Mouse (Mus musculus) midbrain, postnatal 0 days (tissue): Measurements from ENCODE around the gene Pip5k1a. TPM values are rescaled to one million over a fixed set of nuclear protein-coding genes. Genes with fewer than 3 reads are reported as not detected.

Experiments used
- ATAC-seq: fragments of 200-750 bp; cut with Nextera tagmentation; 2 replicates; pipeline ENCODE4 v1.8.0; 2017; ENCODE audit warnings: moderate number of reproducible peaks, mild to moderate bottlenecking, moderate TSS enrichment, moderate library complexity; ENCODE audit not compliant: low FRiP score
- DNase-seq: peaks from one replicate; pipeline ENCODE4 v3.0.0-alpha.2; 2015; ENCODE audit warnings: low spot score
- H3K27ac ChIP-seq: fragments of 300-500 bp; sonication (generic); 2 replicates; pipeline ENCODE4 v1.5.1; 2014; ENCODE audit warnings: low read depth, mild to moderate bottlenecking, low read length, mixed read lengths
- H3K27me3 ChIP-seq: fragments of 300-500 bp; sonication (generic); 2 replicates; pipeline ENCODE4 v1.6.1; 2014; ENCODE audit warnings: low read length, control low read depth, mixed read lengths; ENCODE audit not compliant: insufficient read depth
- H3K36me3 ChIP-seq: fragments of 300-500 bp; sonication (generic); 2 replicates; pipeline ENCODE4 v1.6.1; 2014; ENCODE audit warnings: low read length, control low read depth, mixed read lengths; ENCODE audit not compliant: insufficient read depth
- H3K4me1 ChIP-seq: fragments of 300-500 bp; sonication (generic); 2 replicates; pipeline ENCODE4 v1.6.1; 2014; ENCODE audit warnings: mild to moderate bottlenecking, control low read depth, antibody characterized with exemption, low read length, mixed read lengths; ENCODE audit not compliant: insufficient read depth
- H3K4me2 ChIP-seq: fragments of 300-500 bp; sonication (generic); 2 replicates; pipeline ENCODE4 v1.6.1; 2014; ENCODE audit warnings: low read depth, mild to moderate bottlenecking, low read length, mixed read lengths; ENCODE audit not compliant: poor library complexity, severe bottlenecking
- H3K4me3 ChIP-seq: fragments of 300-500 bp; sonication (generic); 2 replicates; pipeline ENCODE4 v1.5.1; 2014; ENCODE audit warnings: low read depth, mild to moderate bottlenecking, low read length, moderate library complexity
- H3K9ac ChIP-seq: fragments of 300-500 bp; sonication (generic); replicated peaks from 2 replicates; pipeline ENCODE4 v1.6.1; 2014; ENCODE audit warnings: mild to moderate bottlenecking, low read length, moderate library complexity, mixed read lengths; ENCODE audit not compliant: poor library complexity, severe bottlenecking
- H3K9me3 ChIP-seq: fragments of 300-500 bp; sonication (generic); 2 replicates; pipeline ENCODE4 v1.6.1; 2016; ENCODE audit warnings: low read length, control low read depth
- CTCF ChIP-seq: IDR thresholded peaks from 2 replicates; pipeline ENCODE4 v1.5.1; 2016; ENCODE audit warnings: antibody characterized with exemption, mild to moderate bottlenecking
- WGBS: fragments of 180-500 bp; shearing (Covaris S2); extraction: QIAGEN DNeasy Blood & Tissue Kit; methylation state at CpG from one replicate; pipeline ENCODE4 v1.1.7; 2014; 5-methylcytosine and 5-hydroxymethylcytosine counted together
- polyA plus RNA-seq: library from polyadenylated mRNA; unstranded; fragments of >200 nt; fragmentation: Nextera tagmentation; extraction: Ambion mirVana; gene quantifications from 2 replicates; pipeline ENCODE4 v1.2.1, GENCODE M21; 2015
- total RNA-seq: library from RNA; depleted of rRNA; stranded (reverse); fragments of >200 nt; gene quantifications from 2 replicates; pipeline ENCODE4 v1.2.3, GENCODE M21; 2014

Gene Pip5k1a
- total and polyA plus RNA-seq, 2 experiments from 2014 or later, result 13.3 to 20.1 TPM

DNA sequence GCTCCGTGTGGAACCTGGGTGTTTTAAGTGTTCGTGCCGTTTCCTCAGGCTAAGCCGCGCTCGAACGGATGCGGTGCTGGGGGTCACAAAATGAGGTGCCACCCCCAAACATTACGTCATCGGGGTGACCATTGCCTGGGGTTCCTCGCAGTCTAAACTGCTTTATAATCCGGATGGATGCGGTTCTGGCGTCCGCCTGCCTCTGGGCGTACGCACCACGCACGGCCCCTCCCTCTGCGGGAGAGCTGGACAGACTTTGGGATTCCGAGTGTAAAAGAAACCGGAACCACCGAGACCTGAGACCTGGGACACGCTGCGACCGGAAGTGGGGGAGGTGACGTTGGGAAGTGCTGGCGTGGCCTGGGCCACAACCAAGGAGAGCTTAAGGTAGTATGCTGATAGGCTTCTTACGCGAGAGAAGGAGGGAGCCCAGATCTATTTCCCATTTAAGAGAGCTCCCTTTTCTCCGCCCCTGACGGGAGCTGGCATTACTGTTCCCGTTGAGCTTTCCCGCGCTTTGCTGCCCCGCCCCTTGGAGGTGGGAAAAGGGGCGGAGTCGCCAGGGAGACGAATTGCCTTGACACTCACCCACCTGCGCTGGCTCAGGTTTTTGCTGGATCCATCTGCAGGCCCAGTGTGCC is 90.7 kb downstream of the Pip5k1a start:
- H3K9ac ChIP-seq, result peak overlapping the region; percentile 62
- no peaks in the 10 kb centered on the region for H3K27me3 ChIP-seq
- H3K4me2 ChIP-seq, result peak overlapping the region; percentile 50
- H3K9me3 ChIP-seq, result no peaks in the 10 kb centered on the region
- peak overlapping the region; percentile 98 for H3K27ac ChIP-seq
- H3K4me1 ChIP-seq, result peaks cover 11% of the 10 kb centered on the region; the same call in 1 of the 2 replicates
- under 1% methylated on average over 40 of the region's 40 CpGs for WGBS
- peak; percentile 88 for ATAC-seq
- H3K36me3 ChIP-seq, result peaks cover 12% of the 10 kb centered on the region
- peak overlapping the region; percentile 65 for H3K4me3 ChIP-seq
- TF ChIP-seq CTCF, result no peak
- peak; percentile 96 for DNase-seq

DNA sequence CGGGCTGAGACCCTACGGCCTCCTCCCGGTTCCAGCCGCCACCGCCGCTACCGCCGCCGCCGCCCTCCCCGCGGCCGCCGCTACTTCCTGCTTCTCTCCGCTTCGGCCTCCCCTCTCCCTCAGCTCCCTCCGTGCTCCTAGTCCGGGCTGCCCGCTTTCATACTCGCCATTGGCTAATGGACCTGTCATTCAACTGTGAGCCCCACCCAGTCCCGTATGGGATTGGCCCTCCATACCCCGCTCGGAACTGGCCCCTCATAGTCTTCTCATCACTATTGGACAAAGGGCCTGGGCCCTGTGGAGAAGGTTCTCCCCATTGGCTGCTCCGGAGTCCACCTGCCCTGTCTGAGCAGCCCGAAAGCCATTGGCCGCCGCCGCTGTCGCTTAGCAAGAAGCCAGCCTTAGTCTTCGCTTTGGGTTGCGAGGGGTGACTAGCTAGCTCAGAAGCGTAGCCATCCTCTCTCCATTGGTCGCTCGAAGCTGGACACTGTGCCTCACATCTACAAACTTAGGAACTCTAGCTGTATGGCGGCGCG is 91.3 kb downstream of the Pip5k1a start, which contains the start of gene Zfp687:
Gene Zfp687 (minus strand): TSS at position 112 of the 536 bp plus-strand sequence.
- ATAC-seq, result peak; percentile 98
- peak within 1 kb of the TSS; percentile 97 for H3K4me2 ChIP-seq
- peak within 1 kb of the TSS; percentile 98 for H3K27ac ChIP-seq
- no peaks in the 10 kb centered on the region for H3K27me3 ChIP-seq
- peaks cover 18% of the 10 kb centered on the region for H3K36me3 ChIP-seq
- no peaks in the 10 kb centered on the region for H3K9me3 ChIP-seq
- under 1% methylated on average over 21 of the region's 37 CpGs for WGBS
- DNase-seq, result peak; percentile 100
- H3K9ac ChIP-seq, result peak within 1 kb of the TSS; percentile 85
- H3K4me3 ChIP-seq, result peak within 1 kb of the TSS; percentile 65
- H3K4me1 ChIP-seq, result peaks cover 11% of the 10 kb centered on the region; the same call in 1 of the 2 replicates
- no peak for TF ChIP-seq CTCF

GRCm38 (mm10) chr3:95014428-95015151 is 92.1 kb downstream of the Pip5k1a start:
- Histone ChIP-seq H3K9ac (peak overlapping the region; percentile 85), H3K4me1 (peaks cover 11% of the 10 kb centered on the region; the same call in 1 of the 2 replicates), H3K9me3 (no peaks in the 10 kb centered on the region), H3K36me3 (peaks cover 21% of the 10 kb centered on the region), H3K4me3 (peak overlapping the region; percentile 65), H3K27ac (peak overlapping the region; percentile 66), H3K27me3 (no peaks in the 10 kb centered on the region), H3K4me2 (peak overlapping the region; percentile 97)
- DNase-seq (no peak), ATAC-seq (0 out of 2 replicates have a peak, but pooled peaks have one; percentile 0)
- TF ChIP-seq CTCF, result no peak
- 2% methylated on average over 43 of the region's 44 CpGs for WGBS

DNA sequence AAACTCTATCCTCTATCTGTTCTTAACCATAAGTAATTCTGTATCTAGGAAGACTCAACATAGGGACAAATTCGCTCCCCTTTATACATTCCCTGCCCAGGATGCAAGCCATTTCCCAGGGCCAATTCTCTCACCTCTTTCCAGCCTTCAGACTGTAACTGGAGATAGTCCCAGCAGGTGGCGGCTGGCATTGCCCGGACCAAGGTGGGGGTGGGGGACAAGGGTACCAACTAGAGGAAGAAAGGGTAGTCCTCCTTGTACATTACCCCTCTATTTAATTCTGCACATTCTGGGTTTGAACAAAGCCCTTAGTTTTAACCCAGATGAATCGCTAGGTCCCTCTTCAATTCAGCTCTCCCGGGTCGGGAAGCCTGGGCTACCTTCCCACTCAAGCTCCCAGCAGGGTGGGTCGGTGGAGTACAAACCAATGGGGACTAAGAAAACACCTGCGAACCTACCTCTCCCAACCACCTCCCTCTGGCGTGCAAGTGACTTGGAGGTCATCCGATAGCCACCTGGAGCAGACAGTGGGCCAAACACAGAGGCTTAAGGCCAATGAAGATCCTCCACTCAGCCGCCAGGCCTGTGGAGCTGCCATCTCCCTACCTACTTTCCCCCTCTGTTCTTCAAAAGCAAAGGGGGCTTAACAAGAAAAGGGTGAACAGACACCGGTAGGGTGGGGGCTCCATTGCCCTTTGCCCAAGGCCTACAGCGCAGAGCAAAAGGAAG is 92.9 kb downstream of the Pip5k1a start:
- Histone ChIP-seq H3K9me3 (no peaks in the 10 kb centered on the region), H3K36me3 (peaks cover 27% of the 10 kb centered on the region), H3K27ac (no peak overlapping the region), H3K4me3 (peak overlapping the region; percentile 65), H3K4me1 (peaks cover 11% of the 10 kb centered on the region; the same call in 1 of the 2 replicates), H3K9ac (peak overlapping the region; percentile 85), H3K27me3 (no peaks in the 10 kb centered on the region), H3K4me2 (peak overlapping the region; percentile 97)
- 11% methylated on average over 13 of the region's 13 CpGs for WGBS
- ATAC-seq, result no peak
- no peak for DNase-seq
- no peak for TF ChIP-seq CTCF

DNA sequence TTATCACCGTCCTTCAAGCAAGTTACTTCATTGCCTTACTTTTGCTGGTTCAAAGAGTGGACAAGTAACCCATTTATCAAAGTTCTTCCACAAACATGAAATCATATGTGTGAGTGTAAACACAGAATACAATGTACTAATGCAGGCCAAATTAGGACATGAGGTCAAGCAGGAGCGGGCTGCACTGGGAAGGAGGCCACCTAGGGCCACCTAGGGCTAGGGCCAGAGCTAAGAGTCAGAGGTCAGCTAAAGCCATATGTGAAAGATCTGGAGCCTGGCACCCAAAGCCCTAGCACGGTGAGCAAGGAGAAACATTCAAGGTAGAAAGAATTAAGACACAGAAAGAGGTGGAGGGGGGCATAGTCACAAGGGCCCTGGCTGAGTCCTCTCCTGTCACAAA is 93.7 kb downstream of the Pip5k1a start:
- peaks cover 35% of the 10 kb centered on the region for H3K36me3 ChIP-seq
- no peak for TF ChIP-seq CTCF
- no peaks in the 10 kb centered on the region for H3K27me3 ChIP-seq
- H3K4me1 ChIP-seq, result peaks cover 11% of the 10 kb centered on the region; the same call in 1 of the 2 replicates
- H3K4me2 ChIP-seq, result 0 out of 2 replicates have a peak overlapping the region, but pooled peaks have one; percentile 97
- no peak overlapping the region for H3K4me3 ChIP-seq
- H3K9me3 ChIP-seq, result no peaks in the 10 kb centered on the region
- no peak for DNase-seq
- H3K9ac ChIP-seq, result no peak overlapping the region
- H3K27ac ChIP-seq, result no peak overlapping the region
- 88% methylated on average over 3 of the region's 3 CpGs for WGBS
- no peak for ATAC-seq
